Mouse (Mus musculus) liver, embryonic 12.5 days (tissue): Measurements from ENCODE around the gene Egln3. TPM values are rescaled to one million over a fixed set of nuclear protein-coding genes. Genes with fewer than 3 reads are reported as not detected.
A peak's percentile ranks its signal among the peaks of the same experiment; 100 is the strongest.

Experiments used
- ATAC-seq: fragments of 200-750 bp; cut with Nextera tagmentation; 2 replicates; pipeline ENCODE4 v1.8.0; 2017; ENCODE audit warnings: moderate number of reproducible peaks, mild to moderate bottlenecking, moderate library complexity
- H3K27ac ChIP-seq: fragments of 300-500 bp; sonication (generic); 2 replicates; pipeline ENCODE4 v1.5.1; 2016; ENCODE audit warnings: mild to moderate bottlenecking
- H3K27me3 ChIP-seq: fragments of 300-500 bp; sonication (generic); replicated peaks from 2 replicates; pipeline ENCODE4 v1.6.1; 2016; ENCODE audit warnings: mild to moderate bottlenecking, moderate library complexity
- H3K36me3 ChIP-seq: fragments of 300-500 bp; sonication (generic); 2 replicates; pipeline ENCODE4 v1.6.1; 2016; ENCODE audit warnings: mild to moderate bottlenecking, moderate library complexity
- H3K4me1 ChIP-seq: fragments of 300-500 bp; sonication (generic); 2 replicates; pipeline ENCODE4 v1.6.1; 2016
- H3K4me2 ChIP-seq: fragments of 300-500 bp; sonication (generic); 2 replicates; pipeline ENCODE4 v1.6.1; 2016; ENCODE audit warnings: mild to moderate bottlenecking, moderate library complexity
- H3K4me3 ChIP-seq: fragments of 300-500 bp; sonication (generic); 2 replicates; pipeline ENCODE4 v1.5.1; 2016; ENCODE audit warnings: mild to moderate bottlenecking, moderate library complexity
- H3K9ac ChIP-seq: fragments of 300-500 bp; sonication (generic); 2 replicates; pipeline ENCODE4 v1.6.1; 2016; ENCODE audit warnings: mild to moderate bottlenecking, moderate library complexity
- H3K9me3 ChIP-seq: fragments of 300-500 bp; sonication (generic); replicated peaks from 2 replicates; pipeline ENCODE4 v1.6.1; 2016; ENCODE audit warnings: mild to moderate bottlenecking, moderate library complexity
- WGBS: fragments of 180-500 bp; shearing (Covaris S2); methylation state at CpG from one replicate; pipeline ENCODE4 v1.1.7; 2016; ENCODE audit not compliant: insufficient replicate concordance; 5-methylcytosine and 5-hydroxymethylcytosine counted together
- polyA plus RNA-seq: library from polyadenylated mRNA; unstranded; fragments of >200 nt; fragmentation: Nextera tagmentation; extraction: Ambion mirVana; gene quantifications from 2 replicates; pipeline ENCODE4 v1.2.1, GENCODE M21; 2016

Gene Egln3
- polyA plus RNA-seq, 1 experiment from 2014 or later = 3.8 TPM

DNA sequence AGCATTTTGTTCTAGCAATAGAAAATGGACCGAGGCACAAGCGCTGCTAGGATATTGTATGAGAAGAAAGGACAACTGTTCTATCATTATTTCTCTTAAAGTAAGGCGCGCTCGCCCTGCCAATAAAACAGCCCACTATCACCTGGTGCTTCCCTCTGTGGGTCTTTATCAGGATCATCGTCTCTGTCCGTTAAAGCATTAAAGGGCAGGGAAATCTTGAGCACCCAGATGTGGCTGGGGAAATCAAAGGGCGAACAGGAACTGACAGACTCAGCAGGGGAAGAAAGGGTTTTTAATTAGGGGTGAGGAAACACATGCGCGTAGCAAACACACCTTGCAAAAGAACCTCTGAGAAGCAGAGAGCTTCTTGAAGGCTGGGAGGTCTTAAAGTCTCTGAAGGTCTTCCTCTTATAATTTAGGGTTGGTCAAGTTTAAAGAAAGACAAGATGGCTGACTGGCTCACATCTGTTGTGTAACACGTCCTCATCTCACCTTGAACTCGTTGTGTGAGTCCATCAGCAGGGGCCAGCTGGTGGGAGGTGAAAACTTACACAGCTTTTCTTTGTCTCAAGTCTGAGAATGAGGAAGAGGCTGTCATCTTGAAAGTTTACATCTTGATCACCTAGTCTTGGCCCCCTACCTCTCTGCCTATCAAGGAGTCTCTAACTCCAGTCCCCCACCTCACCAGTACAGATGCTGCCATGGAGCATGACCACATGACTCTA, 18.5 kb upstream of the Egln3 start:
- H3K36me3 ChIP-seq = no peaks in the 10 kb centered on the region
- H3K4me1 ChIP-seq = no peaks in the 10 kb centered on the region
- H3K27ac ChIP-seq = no peak overlapping the region
- H3K27me3 ChIP-seq = no peaks in the 10 kb centered on the region; the same call in 1 of the 2 replicates
- H3K9ac ChIP-seq = no peak overlapping the region
- H3K4me3 ChIP-seq = no peak overlapping the region
- WGBS = 46% methylated on average over 12 of the region's 12 CpGs
- no peak for ATAC-seq
- H3K4me2 ChIP-seq = no peak overlapping the region
- no peaks in the 10 kb centered on the region for H3K9me3 ChIP-seq

DNA sequence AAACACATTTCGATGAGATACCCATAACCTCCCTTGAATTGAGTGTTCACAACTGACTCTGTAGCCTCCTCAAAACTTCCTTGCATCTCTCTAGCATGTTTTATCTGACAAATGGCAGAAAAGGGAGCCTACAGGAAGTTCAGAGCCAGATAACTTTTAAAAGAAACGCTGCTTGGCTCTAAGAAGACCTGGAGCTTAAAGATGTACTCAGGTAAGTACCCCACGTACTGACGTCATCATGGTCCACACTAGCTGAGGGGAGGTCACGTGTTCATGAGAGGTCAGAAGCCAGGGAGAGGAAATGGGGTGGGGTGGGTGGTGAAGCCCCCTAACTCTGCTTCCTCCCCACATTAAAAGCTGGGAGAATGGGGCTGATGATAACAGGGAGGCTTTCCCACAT, 13.0 kb upstream of the Egln3 start:
- no peak overlapping the region for H3K27ac ChIP-seq
- no peak overlapping the region for H3K4me2 ChIP-seq
- H3K9me3 ChIP-seq = no peaks in the 10 kb centered on the region
- ATAC-seq = no peak
- H3K4me3 ChIP-seq = no peak overlapping the region
- no peaks in the 10 kb centered on the region for H3K36me3 ChIP-seq
- no peak overlapping the region for H3K9ac ChIP-seq
- WGBS = 39% methylated on average over 5 of the region's 5 CpGs
- no peaks in the 10 kb centered on the region for H3K4me1 ChIP-seq
- H3K27me3 ChIP-seq = no peaks in the 10 kb centered on the region

DNA sequence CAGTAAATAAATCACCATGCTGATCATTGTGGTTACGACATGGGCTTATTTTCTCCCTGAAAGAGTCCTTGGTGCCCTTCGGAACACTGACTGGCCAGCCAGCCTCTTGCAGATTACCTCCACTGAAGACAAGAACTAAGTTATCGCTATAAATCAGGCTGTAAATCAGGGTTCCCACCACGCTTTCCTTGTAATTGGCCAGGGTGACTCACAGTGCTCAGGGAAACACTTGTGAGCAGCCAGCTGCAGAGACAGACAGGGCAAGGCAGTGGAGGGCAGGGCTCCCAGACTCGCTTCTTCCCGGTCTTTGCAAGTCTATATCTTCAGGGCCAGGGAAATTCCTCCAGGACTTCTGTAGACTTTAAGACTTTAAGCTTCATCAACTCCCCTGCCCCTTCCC, 10.8 kb upstream of the Egln3 start:
- Histone ChIP-seq H3K4me3 (no peak overlapping the region), H3K9ac (no peak overlapping the region), H3K27ac (no peak overlapping the region), H3K36me3 (no peaks in the 10 kb centered on the region), H3K4me2 (no peak overlapping the region), H3K4me1 (no peaks in the 10 kb centered on the region), H3K9me3 (no peaks in the 10 kb centered on the region), H3K27me3 (no peaks in the 10 kb centered on the region)
- 62% methylated on average over 6 of the region's 6 CpGs for WGBS
- ATAC-seq = no peak

DNA sequence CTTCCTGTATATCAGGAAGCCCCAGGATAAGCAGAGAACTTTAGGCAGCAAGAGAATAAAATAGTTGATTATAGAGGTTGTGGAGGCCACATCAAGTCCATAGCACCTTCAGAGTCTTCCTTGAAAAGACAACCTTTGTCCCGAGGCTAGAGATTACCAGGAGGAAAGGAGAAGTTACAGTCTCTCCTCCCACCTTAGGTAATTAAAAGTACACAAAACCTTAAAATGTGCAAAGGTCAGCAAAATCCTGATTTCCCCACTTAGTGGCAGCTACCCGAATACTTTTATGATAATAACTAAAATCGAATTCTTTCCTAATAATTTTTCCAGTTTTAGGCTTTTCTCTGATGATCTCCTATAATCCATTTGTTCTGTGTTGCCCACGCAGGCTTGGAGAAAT, 10.2 kb upstream of the Egln3 start:
- no peak overlapping the region for H3K27ac ChIP-seq
- WGBS = 58% methylated on average over 4 of the region's 4 CpGs
- no peaks in the 10 kb centered on the region for H3K36me3 ChIP-seq
- H3K4me3 ChIP-seq = no peak overlapping the region
- H3K9me3 ChIP-seq = no peaks in the 10 kb centered on the region
- no peak overlapping the region for H3K4me2 ChIP-seq
- no peak overlapping the region for H3K9ac ChIP-seq
- no peak for ATAC-seq
- no peaks in the 10 kb centered on the region for H3K27me3 ChIP-seq
- H3K4me1 ChIP-seq = no peaks in the 10 kb centered on the region

DNA sequence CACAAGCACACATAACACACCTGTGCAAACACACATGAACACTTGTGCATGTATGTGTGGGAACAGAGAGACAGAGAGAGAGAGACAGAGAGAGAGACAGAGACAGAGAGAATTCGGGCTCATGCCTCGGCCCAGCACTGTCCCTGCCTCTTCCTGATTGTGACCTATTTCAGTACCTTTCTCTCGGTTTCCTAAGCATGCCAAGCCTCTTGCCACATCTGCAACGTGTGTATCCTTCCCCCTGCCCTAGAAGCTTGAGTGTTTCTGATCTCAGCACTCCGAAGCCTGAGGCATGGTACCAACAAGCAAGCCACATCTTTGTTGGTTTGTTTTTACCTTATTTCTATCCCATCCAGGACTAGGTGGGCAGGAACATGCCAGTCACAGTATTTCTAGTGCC, 9.6 kb upstream of the Egln3 start:
- Histone ChIP-seq H3K36me3 (no peaks in the 10 kb centered on the region), H3K27me3 (no peaks in the 10 kb centered on the region), H3K4me1 (no peaks in the 10 kb centered on the region), H3K9me3 (no peaks in the 10 kb centered on the region), H3K9ac (no peak overlapping the region), H3K27ac (no peak overlapping the region), H3K4me3 (no peak overlapping the region), H3K4me2 (no peak overlapping the region)
- WGBS = 41% methylated on average over 5 of the region's 5 CpGs
- no peak for ATAC-seq

DNA sequence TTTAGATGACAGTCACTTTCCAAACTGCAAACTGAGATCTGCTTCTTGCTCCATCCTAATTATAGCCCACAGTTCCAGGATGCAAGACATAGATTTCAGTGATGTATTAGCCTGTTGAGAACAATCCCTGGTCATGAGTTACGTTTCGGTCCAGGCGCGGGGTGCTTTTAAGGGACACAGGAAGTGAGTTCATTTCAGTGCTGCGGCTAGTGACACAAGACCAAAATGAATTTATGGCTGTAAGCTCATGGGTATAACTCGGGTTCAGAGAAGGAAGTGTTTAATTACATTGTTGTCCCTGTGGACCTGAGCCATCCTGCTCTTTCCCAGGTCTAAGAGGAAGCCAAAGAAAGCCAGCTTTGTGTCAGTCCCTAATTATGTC, 5.5 kb upstream of the Egln3 start:
- H3K9me3 ChIP-seq = no peaks in the 10 kb centered on the region
- no peak overlapping the region for H3K4me3 ChIP-seq
- no peaks in the 10 kb centered on the region for H3K4me1 ChIP-seq
- H3K27me3 ChIP-seq = peaks cover 3% of the 10 kb centered on the region; the same call in 1 of the 2 replicates
- H3K9ac ChIP-seq = no peak overlapping the region
- H3K4me2 ChIP-seq = no peak overlapping the region
- H3K36me3 ChIP-seq = no peaks in the 10 kb centered on the region
- WGBS = 47% methylated on average over 6 of the region's 6 CpGs
- H3K27ac ChIP-seq = no peak overlapping the region
- ATAC-seq = no peak

DNA sequence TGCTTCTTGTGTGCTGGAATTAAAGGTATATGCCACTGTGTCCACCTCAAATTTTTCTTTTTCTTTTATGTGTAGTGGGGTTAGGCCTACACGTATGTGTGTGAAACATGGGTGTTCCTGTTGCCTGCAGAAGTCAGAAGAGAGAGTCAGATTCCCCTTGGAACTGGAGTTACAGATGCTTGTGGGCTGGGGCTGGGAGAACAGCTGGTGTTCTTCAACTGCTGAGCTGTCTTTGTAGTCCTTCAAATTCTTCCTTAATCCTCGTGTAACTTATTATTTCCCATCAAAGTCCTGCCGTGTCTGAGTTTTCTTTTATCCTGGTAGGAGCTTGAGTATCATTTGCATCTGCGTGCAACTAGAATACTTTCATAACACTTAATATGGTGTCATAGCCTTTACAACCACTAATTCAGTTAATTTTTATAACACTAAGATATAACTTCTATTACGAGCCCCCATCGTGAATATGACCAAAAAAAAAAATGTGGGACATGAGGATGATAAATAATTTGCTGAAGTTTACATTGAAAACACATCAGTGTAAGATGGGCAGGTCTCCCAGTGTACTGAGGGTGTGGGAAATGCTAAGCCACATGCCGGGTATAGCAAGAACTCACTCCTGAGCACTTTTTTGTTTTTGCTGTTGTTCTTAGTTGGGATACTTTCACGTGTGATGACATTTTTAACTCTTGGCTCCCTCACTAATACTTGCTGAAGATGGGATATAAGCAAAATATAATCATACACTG, 4.9 kb upstream of the Egln3 start:
- H3K9ac ChIP-seq = no peak overlapping the region
- no peak overlapping the region for H3K4me3 ChIP-seq
- ATAC-seq = no peak
- H3K27ac ChIP-seq = no peak overlapping the region
- no peak overlapping the region for H3K4me2 ChIP-seq
- H3K4me1 ChIP-seq = peaks cover 2% of the 10 kb centered on the region; the same call in 1 of the 2 replicates
- WGBS = 62% methylated on average over 8 of the region's 8 CpGs
- no peaks in the 10 kb centered on the region for H3K9me3 ChIP-seq
- H3K27me3 ChIP-seq = peaks cover 9% of the 10 kb centered on the region
- H3K36me3 ChIP-seq = no peaks in the 10 kb centered on the region

DNA sequence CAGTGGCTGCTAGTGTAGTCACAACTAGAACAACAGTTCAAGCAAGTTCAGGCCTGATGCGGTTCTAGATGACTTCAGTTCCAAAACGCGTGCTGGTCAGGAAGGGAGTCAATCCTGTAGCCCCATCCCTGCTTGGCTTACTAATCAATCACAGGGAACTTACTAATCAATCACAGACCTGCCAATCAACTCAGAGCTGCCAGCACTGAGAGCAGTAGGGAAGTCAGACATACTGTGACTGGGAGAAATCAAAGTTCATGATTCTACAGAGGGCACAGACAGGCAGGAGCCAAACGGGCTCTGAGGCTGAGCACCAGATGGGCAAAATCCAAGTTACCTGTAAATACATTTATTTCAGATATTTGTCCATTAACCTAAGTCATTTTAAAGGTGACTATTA, 2.1 kb upstream of the Egln3 start:
- Histone ChIP-seq H3K36me3 (no peaks in the 10 kb centered on the region), H3K4me2 (no peak overlapping the region), H3K4me1 (peaks cover 15% of the 10 kb centered on the region), H3K9me3 (no peaks in the 10 kb centered on the region), H3K9ac (no peak overlapping the region), H3K4me3 (no peak overlapping the region), H3K27ac (no peak overlapping the region), H3K27me3 (peaks cover 33% of the 10 kb centered on the region)
- WGBS = 68% methylated on average over 4 of the region's 4 CpGs
- ATAC-seq = no peak

DNA sequence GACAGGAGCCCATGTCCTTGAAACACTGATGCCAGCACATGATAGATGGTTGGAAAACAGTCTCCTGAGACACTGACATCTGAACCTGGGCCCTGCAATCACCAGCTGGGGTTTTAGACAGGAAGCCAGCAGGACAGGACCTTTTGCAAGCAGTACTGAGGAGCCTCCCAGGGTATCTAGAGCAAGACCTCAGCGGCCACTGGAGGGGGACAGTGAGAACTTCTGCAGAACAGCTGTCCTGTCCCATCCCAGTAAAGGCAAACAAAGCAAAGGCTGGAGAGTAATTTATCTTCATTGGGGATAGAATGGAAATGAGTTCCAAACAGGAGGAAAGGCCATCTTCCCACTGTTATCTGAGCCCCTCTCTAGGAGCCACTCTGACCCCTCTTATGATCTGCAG, 1.5 kb upstream of the Egln3 start:
- no peak for ATAC-seq
- Histone ChIP-seq H3K4me2 (no peak overlapping the region), H3K36me3 (no peaks in the 10 kb centered on the region), H3K27ac (no peak overlapping the region), H3K9me3 (no peaks in the 10 kb centered on the region), H3K27me3 (peaks cover 33% of the 10 kb centered on the region), H3K4me1 (peaks cover 16% of the 10 kb centered on the region), H3K4me3 (no peak overlapping the region), H3K9ac (no peak overlapping the region)
- 0% methylated on average over 1 of the region's 1 CpGs for WGBS

DNA sequence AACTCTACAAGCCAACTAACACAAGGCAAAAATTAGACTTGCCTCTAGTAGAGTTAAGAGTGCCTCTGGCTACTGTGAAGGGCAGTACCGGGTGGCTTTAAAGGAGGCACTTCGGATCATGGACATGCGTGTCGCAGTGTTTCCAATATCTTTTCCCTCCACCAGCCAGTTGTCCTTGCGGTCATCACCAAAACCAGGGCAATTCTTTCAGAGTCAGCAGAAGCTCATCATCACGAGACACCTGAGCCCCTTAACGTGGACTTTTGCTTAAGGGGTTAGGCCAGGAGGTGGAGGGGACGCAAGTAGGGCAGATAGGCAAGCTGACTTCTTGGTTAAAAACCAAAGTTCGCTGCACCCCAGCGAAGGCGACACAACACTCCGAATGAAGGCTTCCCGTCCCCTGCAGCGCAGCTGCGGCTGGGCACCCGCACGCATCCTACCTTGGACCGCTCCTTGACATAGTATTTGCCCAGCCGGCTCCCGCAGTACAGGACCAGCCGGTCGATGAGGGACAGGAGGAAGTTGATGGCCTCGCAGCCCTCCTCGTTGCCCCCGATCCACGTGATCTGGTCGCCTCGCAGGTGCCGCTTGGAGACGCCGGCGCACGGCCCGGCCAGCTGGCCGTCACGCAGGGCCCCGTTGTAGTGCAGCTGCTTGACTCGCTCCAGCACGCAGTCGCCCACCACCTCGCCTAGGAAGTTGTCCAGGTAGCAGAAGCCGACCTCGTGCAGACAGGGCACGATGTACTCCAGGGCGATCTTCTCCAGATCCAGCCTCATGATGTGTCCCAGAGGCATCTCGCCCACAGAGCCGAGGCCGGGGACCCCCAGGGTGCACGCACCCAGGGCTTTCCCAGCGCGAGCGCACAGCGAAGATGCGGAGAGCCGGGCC, 650 bp downstream of the Egln3 start:
- Histone ChIP-seq H3K27ac (peak overlapping the region; percentile 49; the same call in 1 of the 2 replicates), H3K27me3 (peaks cover 33% of the 10 kb centered on the region), H3K36me3 (no peaks in the 10 kb centered on the region), H3K4me2 (peak overlapping the region; percentile 88), H3K4me3 (peak overlapping the region; percentile 62), H3K9ac (peak overlapping the region; percentile 60), H3K9me3 (no peaks in the 10 kb centered on the region), H3K4me1 (peaks cover 33% of the 10 kb centered on the region)
- ATAC-seq = peak; percentile 56
- under 1% methylated on average over 55 of the region's 55 CpGs for WGBS

DNA sequence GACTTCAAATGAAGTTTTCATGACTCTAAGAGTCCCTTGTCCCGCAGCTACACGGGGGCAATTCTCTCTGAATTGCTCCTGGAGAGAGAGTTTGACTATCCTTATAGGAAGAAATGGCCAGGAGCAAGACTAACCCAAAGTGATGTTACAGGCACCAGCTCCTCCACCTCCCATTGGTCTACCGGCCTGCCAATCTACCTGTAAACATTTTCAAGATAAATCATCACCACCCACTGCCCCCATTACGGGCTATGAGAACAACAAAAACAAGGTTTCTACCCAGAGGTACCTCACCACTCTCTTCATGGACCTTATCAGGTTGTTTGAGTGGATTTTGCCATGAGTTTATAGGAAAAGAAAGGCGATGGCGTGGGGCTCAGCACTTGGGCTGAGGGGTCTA, 1.4 kb downstream of the Egln3 start:
- H3K27me3 ChIP-seq = peaks cover 33% of the 10 kb centered on the region
- H3K36me3 ChIP-seq = no peaks in the 10 kb centered on the region
- peak overlapping the region; percentile 60; the same call in 1 of the 2 replicates for H3K9ac ChIP-seq

DNA sequence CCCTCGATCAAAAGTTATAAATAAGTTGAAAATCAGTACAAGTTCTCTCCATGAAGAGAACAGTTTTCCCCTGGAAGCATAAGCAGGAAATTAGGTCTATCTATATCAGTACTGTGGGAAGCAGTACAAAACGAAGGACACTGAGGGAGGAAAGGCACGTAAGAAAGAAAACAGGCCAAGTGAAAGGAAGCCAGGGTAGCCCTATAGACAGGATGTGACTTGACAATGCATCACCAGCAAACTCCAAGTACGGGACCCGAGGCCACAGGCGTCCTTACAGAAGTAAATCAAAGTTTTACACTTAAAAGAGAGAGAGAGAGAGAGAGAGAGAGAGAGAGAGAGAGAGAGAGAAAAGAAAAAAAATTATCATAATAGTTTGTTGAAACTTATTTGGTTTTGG, 2.8 kb downstream of the Egln3 start:
- Histone ChIP-seq H3K4me3 (no peak overlapping the region; the same call in 1 of the 2 replicates), H3K9ac (no peak overlapping the region), H3K4me2 (0 out of 2 replicates have a peak overlapping the region, but pooled peaks have one; percentile 20), H3K9me3 (no peaks in the 10 kb centered on the region), H3K27ac (no peak overlapping the region), H3K4me1 (peaks cover 42% of the 10 kb centered on the region), H3K27me3 (peaks cover 33% of the 10 kb centered on the region), H3K36me3 (no peaks in the 10 kb centered on the region)
- 15% methylated on average over 6 of the region's 6 CpGs for WGBS
- no peak for ATAC-seq

More for the DNA sequence above, 1.4 kb downstream of the Egln3 start:
- no peak for ATAC-seq
- Histone ChIP-seq H3K4me3 (peak overlapping the region; percentile 62), H3K4me2 (peak overlapping the region; percentile 88), H3K27ac (no peak overlapping the region), H3K9me3 (no peaks in the 10 kb centered on the region), H3K4me1 (peaks cover 39% of the 10 kb centered on the region)
- 11% methylated on average over 6 of the region's 6 CpGs for WGBS
